Mouse (Mus musculus) megakaryocyte progenitor cell, adult 5-6 weeks (primary cell): Measurements from ENCODE around the gene Mucl1. TPM values are rescaled to one million over a fixed set of nuclear protein-coding genes. Genes with fewer than 3 reads are reported as not detected.
"Not testable (repeated sequence)": the region's sequence is repeated elsewhere in the genome, so short reads cannot be mapped to it uniquely, and the experiment has no call there.

Experiments used
- ATAC-seq: replicated peaks from 2 replicates; pipeline ENCODE4 v1.8.0; 2016; ENCODE audit warnings: mild to moderate bottlenecking, moderate TSS enrichment, inconsistent platforms; ENCODE audit not compliant: poor library complexity
- total RNA-seq, 2 experiments: library from RNA; stranded (forward) in 1 of 2; stranded (reverse) in 1 of 2; fragments of 157-497, 149-512 nt in 1 of 2; fragments of 200-1000 nt in 1 of 2; gene quantifications; 2 replicates each; pipeline versions ENCODE4 v1.2.3 to v1.2.4; 2015 to 2017

Mucl1 gene
- total RNA-seq (2015) (not detected in 2 replicates), total RNA-seq (2017) (not detected in 2 replicates)

- no peak for ATAC-seq
Measured at GRCm38 (mm10) chr15:103755369-103755768, at the start of gene Mucl1. Mucl1 (minus strand) TSS chr15:103755469.

DNA sequence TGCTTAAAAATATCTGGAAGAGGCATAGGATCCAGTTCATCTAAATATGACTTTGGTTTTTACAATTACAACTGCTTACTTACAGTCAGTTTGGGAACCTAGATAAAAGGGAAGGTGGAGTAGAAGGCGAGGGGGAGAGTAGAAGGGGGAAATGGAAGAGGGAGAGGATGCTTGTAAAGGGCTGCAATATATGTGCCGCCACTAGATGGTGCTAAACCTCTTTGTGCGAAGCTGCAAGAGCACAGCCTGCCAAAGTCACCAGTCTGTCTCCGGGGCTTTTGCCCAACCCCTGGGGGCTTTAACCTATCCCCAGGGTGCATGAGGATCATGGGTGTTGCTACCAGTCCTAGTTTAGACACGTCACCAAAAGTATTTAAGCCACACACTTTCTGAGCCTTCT is 11.6 kb upstream of the Mucl1 start:
- peak; percentile 60 for ATAC-seq

DNA sequence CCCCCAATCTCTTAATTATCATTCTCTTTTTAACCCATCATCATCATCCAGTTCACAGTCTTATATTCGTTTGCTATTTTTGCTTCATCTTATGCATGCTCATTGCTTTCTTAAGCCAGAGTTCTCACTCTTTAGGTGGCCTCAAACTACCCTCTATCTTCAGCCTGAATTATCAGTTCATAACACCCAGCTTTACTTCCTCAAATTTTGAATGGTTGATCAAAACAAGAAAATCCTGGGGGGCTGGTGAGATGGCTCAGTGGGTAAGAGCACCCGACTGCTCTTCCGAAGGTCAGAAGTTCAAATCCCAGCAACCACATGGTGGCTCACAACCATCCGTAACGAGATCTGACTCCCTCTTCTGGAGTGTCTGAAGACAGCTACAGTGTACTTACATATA is 38.4 kb downstream of the Mucl1 start:
- ATAC-seq, result not testable (repeated sequence)

Other genes with a start within 250 kb of the Mucl1 start
- gene Ppp1r1a, start 217.5 kb downstream of the Mucl1 start, total RNA-seq (2015), result not detected in 2 replicates
- gene Ppp1r1a, start 217.5 kb downstream of the Mucl1 start, total RNA-seq (2017), result not detected in 2 replicates
- gene Glycam1, start 190.4 kb downstream of the Mucl1 start, total RNA-seq (2015), result not detected in 2 replicates
- not detected in 2 replicates for gene Glycam1, start 190.4 kb downstream of the Mucl1 start, total RNA-seq (2017)
- gene Mucl2, start 143.8 kb upstream of the Mucl1 start, total RNA-seq (2015), result not detected in 2 replicates
- not detected in 2 replicates for gene Mucl2, start 143.8 kb upstream of the Mucl1 start, total RNA-seq (2017)